Mouse (Mus musculus): ENCODE measurements around the gene Col5a2. TPM values are rescaled to one million over a fixed set of nuclear protein-coding genes. Genes with fewer than 3 reads are reported as not detected.
"Not testable (repeated sequence)": the region's sequence is repeated elsewhere in the genome, so short reads cannot be mapped to it uniquely, and the experiment has no call there.

The Col5a2 gene
- total RNA-seq, 2 experiments from 2014 or later: 7.2 to 8.2 TPM

DNA sequence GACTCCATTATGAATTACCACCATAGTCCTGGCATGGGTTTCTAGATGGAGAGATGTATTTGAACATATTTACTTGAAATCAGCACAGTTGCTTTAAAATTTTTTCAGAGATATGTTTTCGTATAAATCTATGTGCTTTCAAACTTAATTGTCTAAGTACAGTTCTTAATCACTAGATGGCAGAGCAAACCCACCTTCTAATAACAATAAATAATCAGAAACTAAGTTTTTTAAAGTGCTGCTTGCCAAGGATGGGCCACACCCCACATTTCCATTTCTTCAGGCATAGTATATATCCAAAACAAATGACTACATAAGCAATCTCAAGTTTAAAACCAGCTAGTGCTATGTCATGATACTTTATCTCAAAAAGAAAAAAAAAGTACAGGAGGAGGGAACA is 54.2 kb downstream of the Col5a2 start:
- DNase-seq (ENCODE audit: low spot score in 2 of 2): no peak
- intact Hi-C loops (cut with DNase I): no loop called here

DNA sequence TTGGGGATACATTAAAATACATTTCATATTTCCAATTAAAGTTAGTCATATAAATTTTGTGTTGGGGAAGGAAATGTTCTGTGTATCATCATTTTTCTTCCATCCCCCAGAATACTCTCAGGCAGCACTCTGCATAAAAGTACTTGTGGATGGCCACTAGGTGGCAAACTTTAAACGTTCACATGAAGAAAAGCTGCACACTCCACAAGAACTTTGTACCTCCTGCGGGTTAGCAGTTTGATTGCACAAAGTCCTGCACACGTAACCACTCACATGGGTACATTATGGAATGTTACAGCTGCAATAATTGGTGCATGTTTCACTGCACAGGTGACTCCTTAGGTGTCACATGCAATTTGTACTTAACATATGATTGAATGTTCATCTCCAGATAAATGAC is 71.2 kb downstream of the Col5a2 start:
- peak; percentile 39 to 55 for DNase-seq (ENCODE audit: low spot score in 2 of 2)
- intact Hi-C loops (cut with DNase I): loop anchor here (5.0 kb wide), 3 partner anchors 195 to 335 kb away; no protein-coding TSS in a partner anchor

GRCm38 (mm10) chr1:45430520-45430919 is 72.6 kb downstream of the Col5a2 start:
- DNase-seq (ENCODE audit: low spot score in 2 of 2): no peak
- intact Hi-C loops (cut with DNase I): loop anchor here (5.0 kb wide), 3 partner anchors 197 to 337 kb away; no protein-coding TSS in a partner anchor

- intact Hi-C loops (cut with DNase I); DNase-seq (ENCODE audit: low spot score in 2 of 2): not testable (repeated sequence)
Observed at GRCm38 (mm10) chr1:45429145-45429544, 73.9 kb downstream of the Col5a2 start.

- no peak for DNase-seq (ENCODE audit: low spot score in 2 of 2)
- intact Hi-C loops (cut with DNase I): no loop called here
Observed at GRCm38 (mm10) chr1:45423915-45424314, 79.2 kb downstream of the Col5a2 start.

- no peak for DNase-seq (ENCODE audit: low spot score in 2 of 2)
- intact Hi-C loops (cut with DNase I): no loop called here
Observed at GRCm38 (mm10) chr1:45420554-45420953, 82.5 kb downstream of the Col5a2 start.

DNA sequence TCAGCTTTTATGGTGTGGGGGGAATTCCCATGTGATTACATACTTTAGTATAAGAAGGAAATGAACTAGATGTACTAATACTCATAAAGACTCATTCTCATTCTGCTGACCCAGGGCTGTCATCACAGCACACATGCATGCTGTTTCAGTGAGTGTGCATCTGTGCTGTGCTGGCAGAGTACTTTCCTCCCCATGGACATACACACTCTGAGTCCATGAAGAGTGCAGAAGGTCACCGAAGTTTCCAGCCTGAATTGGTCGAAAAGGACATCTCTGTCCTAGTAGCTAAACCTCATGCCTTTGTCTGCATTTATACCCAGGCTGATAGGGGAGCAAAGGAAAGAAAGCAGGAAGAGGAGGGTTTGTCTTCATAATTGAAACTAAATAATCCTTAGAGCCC is 83.2 kb downstream of the Col5a2 start:
- intact Hi-C loops (cut with DNase I): no loop called here
- DNase-seq (ENCODE audit: low spot score in 2 of 2): no peak

DNA sequence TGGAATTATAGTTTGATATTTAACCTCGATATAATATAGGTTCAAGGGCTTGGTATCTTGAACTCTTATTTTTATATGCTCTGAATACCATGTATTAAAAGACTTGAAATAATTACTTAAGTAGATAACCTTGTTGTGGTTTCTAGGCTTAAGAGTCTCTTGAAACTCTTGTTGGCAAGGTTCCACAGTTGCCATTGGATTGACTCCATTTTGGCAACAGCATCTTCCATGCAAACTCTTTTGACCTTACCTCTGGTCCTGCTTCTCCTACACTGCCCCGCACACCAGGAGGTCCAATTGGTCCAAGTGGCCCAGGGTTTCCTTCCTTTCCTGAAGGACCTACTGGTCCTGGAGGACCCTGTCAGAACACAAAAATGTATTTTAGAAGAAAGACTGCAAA is 121.2 kb downstream of the Col5a2 start:
- intact Hi-C loops (cut with DNase I): no loop called here

DNA sequence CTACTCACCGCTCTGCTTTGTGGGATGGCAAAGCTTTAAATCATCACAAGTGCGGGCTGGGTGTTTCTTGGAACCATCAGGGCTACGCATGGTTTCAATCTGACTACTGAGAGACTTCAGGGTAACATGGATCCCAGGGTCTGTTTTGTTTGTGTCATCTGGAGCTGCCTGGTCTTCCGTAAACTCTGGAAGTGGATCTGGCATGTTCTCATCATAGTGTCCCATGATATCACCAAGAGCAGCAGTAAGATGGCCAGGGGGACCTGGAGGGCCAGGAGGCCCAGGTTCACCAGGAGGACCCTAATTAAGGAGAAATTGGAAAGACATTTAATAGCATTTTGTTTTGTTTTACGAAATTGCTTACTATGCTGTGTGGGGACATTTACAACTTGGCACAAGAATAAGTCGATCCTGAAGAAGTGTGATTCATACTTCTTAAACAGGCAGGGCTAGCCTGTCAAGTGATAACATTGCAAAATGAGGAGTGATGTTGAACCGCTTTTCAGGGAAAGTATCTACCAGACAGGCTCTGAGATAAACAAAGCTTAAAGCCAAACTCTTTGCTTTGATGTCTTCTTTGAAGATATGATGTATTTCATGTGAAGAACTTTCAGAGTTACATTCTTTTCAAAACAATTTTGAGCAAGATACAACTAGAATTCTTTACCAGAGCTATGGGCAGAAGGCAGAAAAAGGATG is 122.9 kb downstream of the Col5a2 start:
- intact Hi-C loops (cut with DNase I): no loop called here
- DNase-seq (ENCODE audit: low spot score in 2 of 2): no peak

More for the DNA sequence above, 121.2 kb downstream of the Col5a2 start:
- DNase-seq (ENCODE audit: low spot score in 2 of 2): no peak

DNA sequence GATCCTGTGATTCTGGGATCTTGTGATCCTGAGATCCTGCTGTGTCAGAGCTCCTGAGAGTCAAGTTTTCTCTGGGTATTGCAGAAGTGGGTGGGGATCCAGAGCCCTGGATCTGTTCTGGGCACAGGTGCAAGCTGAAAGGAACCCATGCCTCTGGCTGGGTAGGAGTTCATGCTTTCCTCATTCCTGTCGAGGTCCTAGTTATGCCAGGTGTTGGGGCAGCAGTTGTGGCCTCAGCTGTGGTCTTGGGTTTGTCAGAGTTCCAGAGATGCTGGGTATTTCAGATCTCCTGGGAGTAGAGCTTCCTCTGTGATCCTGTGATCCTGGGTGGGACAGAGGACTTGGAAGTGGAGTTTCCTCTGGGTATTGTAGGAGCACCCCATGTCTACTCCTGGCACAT is 137.7 kb downstream of the Col5a2 start:
- intact Hi-C loops (cut with DNase I): no loop called here
- DNase-seq (ENCODE audit: low spot score in 2 of 2): no peak

DNA sequence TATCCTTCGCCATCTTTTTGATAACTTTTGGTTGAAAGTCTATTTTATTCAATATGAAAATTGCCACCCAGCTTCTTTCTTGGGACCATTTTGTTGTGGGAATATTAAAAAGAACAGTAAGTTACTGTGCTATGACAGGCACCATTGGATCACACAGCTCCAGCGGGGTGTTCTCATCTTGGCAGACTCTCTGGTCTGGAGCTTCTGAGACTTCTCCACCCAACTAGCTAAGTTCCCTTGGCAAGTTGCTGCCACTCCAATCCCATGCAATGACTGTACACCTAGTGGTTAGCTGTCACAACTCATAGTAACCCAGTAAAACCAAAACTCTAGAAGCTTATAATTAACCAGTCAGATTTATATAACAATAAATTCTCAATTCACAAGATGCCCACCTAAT is 139.8 kb downstream of the Col5a2 start:
- intact Hi-C loops (cut with DNase I): no loop called here
- DNase-seq (ENCODE audit: low spot score in 2 of 2): no peak

DNA sequence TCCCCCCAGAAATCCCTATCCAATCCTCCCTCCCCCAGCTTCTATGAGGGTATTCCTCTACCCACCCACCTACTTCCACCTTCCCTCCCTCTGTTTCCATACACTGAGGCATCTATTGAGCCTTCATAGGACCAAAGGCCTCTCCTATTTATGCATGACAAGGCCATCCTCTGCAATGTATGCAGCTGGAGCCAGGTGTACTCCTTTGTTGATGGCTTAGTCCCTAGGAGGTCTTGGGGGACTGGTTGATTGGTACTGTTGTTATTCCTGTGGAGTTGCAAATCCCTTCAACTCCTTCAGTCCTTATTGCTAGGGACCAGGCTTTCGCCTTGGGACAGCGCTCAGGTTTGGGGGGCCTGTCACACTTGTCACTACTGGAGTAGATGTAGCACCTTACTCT is 143.4 kb downstream of the Col5a2 start:
- intact Hi-C loops (cut with DNase I): no loop called here

GRCm38 (mm10) chr1:45359147-45359546 is 143.9 kb downstream of the Col5a2 start:
- intact Hi-C loops (cut with DNase I): no loop called here
- DNase-seq (ENCODE audit: low spot score in 2 of 2): no peak

More for the DNA sequence above, 143.4 kb downstream of the Col5a2 start:
- DNase-seq (ENCODE audit: low spot score in 2 of 2): no peak

- intact Hi-C loops (cut with DNase I): no loop called here
- no peak for DNase-seq (ENCODE audit: low spot score in 2 of 2)
Observed at GRCm38 (mm10) chr1:45358020-45358419, 145.1 kb downstream of the Col5a2 start.

GRCm38 (mm10) chr1:45355944-45356343 is 147.1 kb downstream of the Col5a2 start:
- intact Hi-C loops (cut with DNase I): no loop called here
- DNase-seq (ENCODE audit: low spot score in 2 of 2): peak in 1 of 2 experiments; percentile 3

DNA sequence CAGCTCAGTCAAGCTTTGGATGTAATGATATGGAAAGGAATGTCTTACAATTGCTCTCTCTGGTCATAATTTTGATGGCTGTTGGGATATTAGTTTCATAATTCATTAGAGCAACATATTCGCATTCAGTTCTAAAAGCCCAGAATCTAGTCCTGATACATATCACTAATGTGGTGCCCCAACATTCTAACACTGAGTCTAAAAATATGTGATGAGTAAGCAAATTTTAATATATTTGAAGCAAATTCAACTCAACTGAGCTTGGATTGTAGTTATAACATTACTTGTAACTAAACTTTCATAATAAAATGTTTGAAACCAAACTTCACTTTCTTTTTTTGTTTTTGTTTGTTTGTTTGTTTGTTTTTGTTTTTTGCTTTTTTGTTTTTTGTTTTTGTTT is 173.9 kb downstream of the Col5a2 start:
- DNase-seq (ENCODE audit: low spot score in 2 of 2): no peak
- intact Hi-C loops (cut with DNase I): no loop called here

Other genes starting within 250 kb of the Col5a2 start
- gene Col3a1, start 191.7 kb downstream of the Col5a2 start, total RNA-seq (2021): 10 to 100 TPM; 29.6 to 41.6 TPM

Data from left cerebral cortex, postnatal 14 days (tissue).